Comparison of ENCODE assay signal across 7 mouse cellular contexts in genomic region chr7:113295077-113295890, GRCm38 (mm10).
DNase-seq lines count a peak whose midpoint lies in the region; ATAC-seq lines count a peak whose summit lies in the region.

No protein-coding gene starts in this region.

- peaks cover 21% of the 10 kb centered on the region for H3K4me1 ChIP-seq in megakaryocyte, embryonic 14.5 days

- DNase-seq in 416B (ENCODE audit: low read depth): peak; percentile 80
- DNase-seq in thymus, postnatal 0 days (ENCODE audit: low spot score): peak; percentile 83
- no peak for DNase-seq in gastrocnemius, postnatal 4 days (ENCODE audit: low spot score in 2 of 2)
- DNase-seq in kidney, postnatal 36 days: no peak

- no peaks in the 10 kb centered on the region for H3K9me3 ChIP-seq in megakaryocyte, embryonic 14.5 days

- peak overlapping the region; percentile 89 for H3K4me3 ChIP-seq in megakaryocyte, embryonic 14.5 days (replicated peaks)

- H3K36me3 ChIP-seq in megakaryocyte, embryonic 14.5 days (replicated peaks; ENCODE audit: low read length): peaks cover 3% of the 10 kb centered on the region

- peak; percentile 64 for ATAC-seq in CD4-positive, CD25-positive, alpha-beta regulatory T cell, adult 4 months
- peak; percentile 65 for ATAC-seq in erythroblast, adult 5-6 weeks (replicated peaks; ENCODE audit: low FRiP score, poor library complexity, severe bottlenecking)

- peaks cover 51% of the 10 kb centered on the region for H3K27me3 ChIP-seq in megakaryocyte, embryonic 14.5 days (replicated peaks)

Comparison
In these comparisons a context has a peak if more than half of its experiments do, and no peak if none do; other contexts are left out.
1. DNase-seq: peak in 416B (single experiment) and thymus, postnatal 0 days (single experiment); none in gastrocnemius, postnatal 4 days (0 of 2) and kidney, postnatal 36 days (0 of 2).